Mouse (Mus musculus): ENCODE results near the gene Slc25a47. TPM values are rescaled to one million over a fixed set of nuclear protein-coding genes. Genes with fewer than 3 reads are reported as not detected.
"Not testable (repeated sequence)": the region's sequence is repeated elsewhere in the genome, so short reads cannot be mapped to it uniquely, and the experiment has no call there.

Gene Slc25a47
- total RNA-seq, 2 experiments from 2014 or later, result 0.22 to 0.59 TPM

- no peak for ATAC-seq (ENCODE audit: poor library complexity, severe bottlenecking)
Measured at GRCm38 (mm10) chr12:108826282-108826957, 9.4 kb upstream of the Slc25a47 start.

GRCm38 (mm10) chr12:108826958-108827535 is 8.8 kb upstream of the Slc25a47 start:
- no peak for ATAC-seq (ENCODE audit: poor library complexity, severe bottlenecking)

GRCm38 (mm10) chr12:108827641-108828040 is 8.2 kb upstream of the Slc25a47 start:
- ATAC-seq (ENCODE audit: poor library complexity, severe bottlenecking), result no peak

- ATAC-seq (ENCODE audit: poor library complexity, severe bottlenecking), result no peak
Measured at GRCm38 (mm10) chr12:108829636-108830035, 6.2 kb upstream of the Slc25a47 start.

GRCm38 (mm10) chr12:108830358-108830757 is 5.5 kb upstream of the Slc25a47 start:
- ATAC-seq (ENCODE audit: poor library complexity, severe bottlenecking), result no peak

- peak; percentile 43 for ATAC-seq (ENCODE audit: poor library complexity, severe bottlenecking)
Measured at GRCm38 (mm10) chr12:108831966-108832643, 3.7 kb upstream of the Slc25a47 start.

GRCm38 (mm10) chr12:108832851-108833250 is 3.0 kb upstream of the Slc25a47 start:
- no peak for ATAC-seq (ENCODE audit: poor library complexity, severe bottlenecking)

GRCm38 (mm10) chr12:108833408-108833807 is 2.4 kb upstream of the Slc25a47 start:
- no peak for ATAC-seq (ENCODE audit: poor library complexity, severe bottlenecking)

- ATAC-seq (ENCODE audit: poor library complexity, severe bottlenecking), result no peak
Measured at GRCm38 (mm10) chr12:108834337-108834736, 1.5 kb upstream of the Slc25a47 start.

GRCm38 (mm10) chr12:108834786-108835185 is 1.1 kb upstream of the Slc25a47 start:
- ATAC-seq (ENCODE audit: poor library complexity, severe bottlenecking), result no peak

- ATAC-seq (ENCODE audit: poor library complexity, severe bottlenecking), result peak; percentile 4
Measured at GRCm38 (mm10) chr12:108835208-108835839, 522 bp upstream of the Slc25a47 start.

- no peak for ATAC-seq (ENCODE audit: poor library complexity, severe bottlenecking)
Measured at GRCm38 (mm10) chr12:108836722-108837121, 876 bp downstream of the Slc25a47 start.

- no peak for ATAC-seq (ENCODE audit: poor library complexity, severe bottlenecking)
Measured at GRCm38 (mm10) chr12:108841181-108841580, 5.3 kb downstream of the Slc25a47 start.

- no peak for ATAC-seq (ENCODE audit: poor library complexity, severe bottlenecking)
Measured at GRCm38 (mm10) chr12:108842663-108843062, 6.8 kb downstream of the Slc25a47 start.

- ATAC-seq (ENCODE audit: poor library complexity, severe bottlenecking), result not testable (repeated sequence)
Measured at GRCm38 (mm10) chr12:108848033-108848432, 12.2 kb downstream of the Slc25a47 start.

GRCm38 (mm10) chr12:108849488-108850022 is 13.7 kb downstream of the Slc25a47 start:
- no peak for ATAC-seq (ENCODE audit: poor library complexity, severe bottlenecking)

GRCm38 (mm10) chr12:108850129-108850528 is 14.3 kb downstream of the Slc25a47 start:
- no peak for ATAC-seq (ENCODE audit: poor library complexity, severe bottlenecking)

GRCm38 (mm10) chr12:108850886-108851285 is 15.0 kb downstream of the Slc25a47 start:
- no peak for ATAC-seq (ENCODE audit: poor library complexity, severe bottlenecking)

GRCm38 (mm10) chr12:108852822-108853221 is 17.0 kb downstream of the Slc25a47 start:
- ATAC-seq (ENCODE audit: poor library complexity, severe bottlenecking), result no peak

GRCm38 (mm10) chr12:108855081-108855480 is 19.2 kb downstream of the Slc25a47 start:
- ATAC-seq (ENCODE audit: poor library complexity, severe bottlenecking), result no peak

- ATAC-seq (ENCODE audit: poor library complexity, severe bottlenecking), result no peak
Measured at GRCm38 (mm10) chr12:108856186-108856585, 20.3 kb downstream of the Slc25a47 start.

Measured in megakaryocyte, adult 5-6 weeks (primary cell).